Mouse (Mus musculus) heart, embryonic 10.5 days (tissue): ENCODE measurements at regions not wholly inside any gene's neighbourhood (a gene's known extent, or its start where the extent isn't known, plus 50 kb on each side); places are given as distances from the start of the nearest gene placed in this dataset.
A peak's percentile ranks its signal among the peaks of the same experiment; 100 is the strongest.

ENCODE experiments used
- DNase-seq: peaks from one replicate; pipeline ENCODE4 v3.0.0-alpha.2; 2017; ENCODE audit warnings: low spot score
- H3K27ac ChIP-seq: fragments of 300-500 bp; sonication (generic); 2 replicates; pipeline ENCODE4 v1.5.1; 2016; ENCODE audit warnings: mild to moderate bottlenecking
- H3K27me3 ChIP-seq: fragments of 300-500 bp; sonication (generic); 2 replicates; pipeline ENCODE4 v1.6.1; 2016; ENCODE audit warnings: mild to moderate bottlenecking; ENCODE audit not compliant: poor library complexity, insufficient read depth, severe bottlenecking
- H3K36me3 ChIP-seq: fragments of 300-500 bp; sonication (generic); 2 replicates; pipeline ENCODE4 v1.6.1; 2016; ENCODE audit warnings: mild to moderate bottlenecking, moderate library complexity
- H3K4me1 ChIP-seq: fragments of 300-500 bp; sonication (generic); 2 replicates; pipeline ENCODE4 v1.6.1; 2016; ENCODE audit warnings: mild to moderate bottlenecking
- H3K4me3 ChIP-seq: fragments of 300-500 bp; sonication (generic); 2 replicates; pipeline ENCODE4 v1.5.1; 2016; ENCODE audit warnings: mild to moderate bottlenecking, moderate library complexity
- H3K9me3 ChIP-seq: fragments of 300-500 bp; sonication (generic); 2 replicates; pipeline ENCODE4 v1.6.1; 2016; ENCODE audit warnings: mild to moderate bottlenecking, moderate library complexity
- WGBS: fragments of 180-500 bp; shearing (Covaris S2); methylation state at CpG from one replicate; pipeline ENCODE4 v1.1.7; 2016; 5-methylcytosine and 5-hydroxymethylcytosine counted together

DNA sequence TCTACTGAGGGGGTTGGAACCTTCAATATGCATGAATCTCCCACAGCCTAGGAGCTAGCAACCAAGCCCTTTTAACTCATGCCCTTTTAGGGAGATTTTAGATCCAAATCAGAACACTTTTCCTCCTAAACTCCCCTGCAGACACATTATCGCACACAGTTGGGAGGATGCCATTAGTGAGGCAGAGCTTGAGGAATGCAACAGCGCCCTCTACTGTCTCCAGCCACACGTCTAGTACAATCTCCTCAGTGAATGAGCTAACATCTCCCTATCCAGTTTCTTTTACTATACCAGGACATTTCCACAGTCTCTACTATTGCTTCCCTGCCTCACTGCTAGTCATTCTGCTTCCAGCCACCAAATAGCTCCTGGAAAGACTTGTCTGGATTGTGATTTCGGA, 59.3 kb downstream of the 1700080O16Rik start:
- no peak overlapping the region for H3K27ac ChIP-seq

GRCm38 (mm10) chrX:51911566-51911965, 61.0 kb downstream of the 1700080O16Rik start:
- H3K4me1 ChIP-seq = no peaks in the 10 kb centered on the region
- DNase-seq = no peak
- H3K9me3 ChIP-seq = no peaks in the 10 kb centered on the region
- H3K27me3 ChIP-seq = no peaks in the 10 kb centered on the region
- H3K4me3 ChIP-seq = no peak overlapping the region
- 53% methylated on average over 1 of the region's 1 CpGs for WGBS
- H3K27ac ChIP-seq = no peak overlapping the region
- no peaks in the 10 kb centered on the region for H3K36me3 ChIP-seq

More for the DNA sequence above, 59.3 kb downstream of the 1700080O16Rik start:
- WGBS = 15% methylated on average over 4 of the region's 4 CpGs
- H3K9me3 ChIP-seq = no peaks in the 10 kb centered on the region
- no peak overlapping the region for H3K4me3 ChIP-seq
- H3K27me3 ChIP-seq = no peaks in the 10 kb centered on the region
- DNase-seq = peak; percentile 76
- no peaks in the 10 kb centered on the region for H3K36me3 ChIP-seq
- no peaks in the 10 kb centered on the region for H3K4me1 ChIP-seq

GRCm38 (mm10) chrX:51910576-51910975, 62.0 kb downstream of the 1700080O16Rik start:
- Histone ChIP-seq H3K27ac (no peak overlapping the region), H3K9me3 (no peaks in the 10 kb centered on the region), H3K36me3 (no peaks in the 10 kb centered on the region), H3K27me3 (no peaks in the 10 kb centered on the region), H3K4me3 (no peak overlapping the region), H3K4me1 (no peaks in the 10 kb centered on the region)
- WGBS = 63% methylated on average over 1 of the region's 1 CpGs
- DNase-seq = no peak

DNA sequence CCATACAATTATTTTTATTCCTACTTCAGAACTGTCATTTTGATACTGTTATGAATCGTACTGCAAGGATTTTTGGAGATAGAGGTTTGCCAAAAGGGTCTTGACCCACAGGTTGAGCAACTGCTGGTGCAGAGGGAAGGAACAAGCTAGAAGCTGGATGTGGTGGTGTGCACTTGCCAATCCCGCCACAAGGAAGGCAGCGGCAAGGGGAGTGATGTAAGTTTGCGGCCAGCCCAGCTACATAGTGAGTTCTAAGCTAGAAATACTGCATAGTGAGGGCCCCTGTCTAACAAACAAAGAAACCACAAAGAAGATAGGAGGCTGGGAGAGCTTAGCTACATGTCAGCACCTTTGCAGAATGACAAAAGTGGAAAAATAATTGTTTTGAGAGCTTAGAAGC, 74.1 kb downstream of the 1700080O16Rik start:
- H3K27me3 ChIP-seq = no peaks in the 10 kb centered on the region
- 77% methylated on average over 4 of the region's 4 CpGs for WGBS
- no peaks in the 10 kb centered on the region for H3K9me3 ChIP-seq
- DNase-seq = no peak
- H3K4me3 ChIP-seq = no peak overlapping the region
- H3K36me3 ChIP-seq = no peaks in the 10 kb centered on the region
- H3K4me1 ChIP-seq = no peaks in the 10 kb centered on the region
- H3K27ac ChIP-seq = no peak overlapping the region

- Histone ChIP-seq H3K4me1 (no peaks in the 10 kb centered on the region), H3K9me3 (no peaks in the 10 kb centered on the region), H3K36me3 (no peaks in the 10 kb centered on the region), H3K27me3 (no peaks in the 10 kb centered on the region), H3K4me3 (no peak overlapping the region), H3K27ac (no peak overlapping the region)
- no peak for DNase-seq
- WGBS = 22% methylated on average over 5 of the region's 5 CpGs
These were observed 75.5 kb downstream of the 1700080O16Rik start for GRCm38 (mm10) chrX:51897059-51897458.

GRCm38 (mm10) chrX:51895646-51896190, 76.9 kb downstream of the 1700080O16Rik start:
- H3K4me1 ChIP-seq = no peaks in the 10 kb centered on the region
- 67% methylated on average over 10 of the region's 10 CpGs for WGBS
- H3K27me3 ChIP-seq = no peaks in the 10 kb centered on the region
- H3K9me3 ChIP-seq = no peaks in the 10 kb centered on the region
- no peak overlapping the region for H3K27ac ChIP-seq
- H3K4me3 ChIP-seq = no peak overlapping the region
- no peak for DNase-seq
- no peaks in the 10 kb centered on the region for H3K36me3 ChIP-seq

- DNase-seq = no peak
- Histone ChIP-seq H3K27ac (no peak overlapping the region), H3K4me3 (no peak overlapping the region), H3K4me1 (no peaks in the 10 kb centered on the region), H3K27me3 (no peaks in the 10 kb centered on the region), H3K9me3 (no peaks in the 10 kb centered on the region), H3K36me3 (no peaks in the 10 kb centered on the region)
- 56% methylated on average over 1 of the region's 1 CpGs for WGBS
These were observed 79.9 kb downstream of the 1700080O16Rik start for GRCm38 (mm10) chrX:51892716-51893115.

DNA sequence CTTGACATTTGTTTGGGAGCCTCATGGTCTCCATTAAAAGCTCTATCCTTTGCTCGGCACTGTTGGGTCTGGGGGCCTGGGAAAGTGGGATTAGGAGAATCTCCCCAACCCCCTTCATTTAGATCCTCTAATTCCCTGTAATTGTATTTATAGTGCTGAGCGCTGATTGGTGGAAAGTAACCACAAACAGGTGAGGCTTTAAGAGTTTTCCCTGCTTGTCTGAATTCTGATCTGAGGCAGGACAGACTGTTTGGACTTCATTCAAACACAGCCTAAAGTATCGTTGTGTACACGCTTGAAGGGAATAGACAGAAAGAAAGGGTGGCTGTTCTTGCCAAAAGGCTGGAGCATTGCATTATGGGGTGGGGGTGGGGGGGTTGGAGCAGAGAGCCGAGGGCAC, 85.1 kb upstream of the Usp26 start:
- H3K4me3 ChIP-seq = no peak overlapping the region

More for the DNA sequence above, 85.1 kb upstream of the Usp26 start:
- H3K36me3 ChIP-seq = no peaks in the 10 kb centered on the region
- H3K4me1 ChIP-seq = no peaks in the 10 kb centered on the region
- DNase-seq = no peak
- no peaks in the 10 kb centered on the region for H3K27me3 ChIP-seq
- no peak overlapping the region for H3K27ac ChIP-seq
- WGBS = 79% methylated on average over 5 of the region's 5 CpGs
- H3K9me3 ChIP-seq = no peaks in the 10 kb centered on the region
